Mouse (Mus musculus) G1E (cell line): Measurements from ENCODE around the gene Pcnx.

Source experiments
- CTCF ChIP-seq: IDR thresholded peaks from 2 replicates; pipeline ENCODE4 v1.5.1; 2012; ENCODE audit warnings: low read depth, low read length, inconsistent platforms, mixed read lengths
- GATA1 ChIP-seq: IDR thresholded peaks from 2 replicates; pipeline ENCODE4 v1.6.1; 2012; ENCODE audit warnings: borderline replicate concordance, low read length, inconsistent platforms, mixed read lengths
- POLR2AphosphoS5 ChIP-seq: IDR thresholded peaks from 2 replicates; pipeline ENCODE4 v1.6.1; 2012; ENCODE audit warnings: low read depth, low read length, inconsistent platforms; ENCODE audit not compliant: insufficient replicate concordance
- TAL1 ChIP-seq: conservative IDR thresholded peaks from 2 replicates; pipeline ENCODE4 v1.6.1; 2012; ENCODE audit warnings: low read depth, low read length, inconsistent platforms, mixed read lengths

DNA sequence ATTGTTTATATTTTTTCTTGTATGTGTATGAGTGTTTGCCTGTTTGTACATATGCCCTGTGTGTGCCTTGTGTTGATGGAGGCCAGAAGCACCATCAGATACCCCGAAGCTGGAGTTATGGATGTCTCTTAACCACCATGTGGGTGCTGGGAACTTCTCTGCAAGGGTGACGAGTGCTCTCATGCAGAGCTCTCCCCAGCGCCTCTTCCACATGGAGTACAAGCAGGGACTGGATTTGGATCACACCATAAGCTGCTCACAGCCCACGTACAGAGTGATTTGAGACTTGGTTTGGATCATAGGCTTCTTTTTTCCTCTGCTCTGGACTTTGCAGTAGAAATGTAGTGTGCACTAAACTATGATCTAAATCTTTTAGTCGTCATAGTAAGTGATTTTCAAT lies 34.5 kb downstream of the Pcnx start:
- no peak for TF ChIP-seq POLR2AphosphoS5
- TF ChIP-seq CTCF, result no peak
- no peak for TF ChIP-seq TAL1
- TF ChIP-seq GATA1, result no peak
